8 mouse cellular contexts compared by ENCODE assay signal in genomic region chr4:97776388-97777080, GRCm38 (mm10). TPM values are rescaled to one million over a fixed set of nuclear protein-coding genes. Genes with fewer than 3 reads are reported as not detected.
DNase-seq lines count a peak whose midpoint lies in the region; ATAC-seq and TF ChIP-seq lines count a peak whose summit lies in the region.

No protein-coding gene starts in this region.

- H3K4me3 ChIP-seq in liver, adult 2 months (ENCODE audit: insufficient read depth, low read depth, low read length), result peak overlapping the region; percentile 100
- H3K4me3 ChIP-seq in brown adipose tissue, adult 24 weeks (ENCODE audit: insufficient read depth, low read depth, low read length), result peak overlapping the region; percentile 86
- peak overlapping the region; percentile 98 for H3K4me3 ChIP-seq in heart, postnatal 0 days (ENCODE audit: low read depth, low read length)
- peak overlapping the region; percentile 71 for H3K4me3 ChIP-seq in liver, embryonic 11.5 days (ENCODE audit: low read depth, low read length)
- peak overlapping the region; percentile 80 for H3K4me3 ChIP-seq in small intestine, adult 2 months (ENCODE audit: low read depth, low read length)

- no peak for ATAC-seq in heart, postnatal 0 days (ENCODE audit: insufficient read depth, low read depth)
- no peak for ATAC-seq in liver, embryonic 11.5 days (replicated peaks; ENCODE audit: low FRiP score)
- ATAC-seq in inflammation-experienced regulatory T-cells, adult 6 months, result no peak

- H3K9ac ChIP-seq in liver, adult 2 months (ENCODE audit: low read depth, low read length), result peak overlapping the region; percentile 100
- peak overlapping the region; percentile 100 for H3K9ac ChIP-seq in heart, postnatal 0 days (replicated peaks; ENCODE audit: low read depth, low read length)
- peak overlapping the region; percentile 67; the same call in 1 of the 2 replicates for H3K9ac ChIP-seq in liver, embryonic 11.5 days (ENCODE audit: low read depth, low read length)

- no peaks in the 10 kb centered on the region for H3K9me3 ChIP-seq in heart, postnatal 0 days (replicated peaks; ENCODE audit: control insufficient read depth, low read length)
- H3K9me3 ChIP-seq in liver, embryonic 11.5 days (ENCODE audit: control insufficient read depth, low read length), result no peaks in the 10 kb centered on the region

- TF ChIP-seq CTCF in liver, adult 2 months (IDR thresholded peaks at IDR 0.05; ENCODE audit: low read depth, low read length), result no peak
- TF ChIP-seq CTCF in heart, postnatal 0 days (IDR thresholded peaks at IDR 0.05; ENCODE audit: low read depth), result no peak
- no peak for TF ChIP-seq CTCF in small intestine, adult 2 months (IDR thresholded peaks at IDR 0.05; ENCODE audit: extremely low read depth, insufficient read length, insufficient replicate concordance, low read depth, low read length)

- no peaks in the 10 kb centered on the region for H3K27me3 ChIP-seq in liver, adult 2 months (ENCODE audit: control insufficient read depth, insufficient read depth, low read length)
- no peaks in the 10 kb centered on the region for H3K27me3 ChIP-seq in heart, postnatal 0 days (ENCODE audit: control insufficient read depth, insufficient read depth, low read length)
- H3K27me3 ChIP-seq in liver, embryonic 11.5 days (replicated peaks; ENCODE audit: control insufficient read depth, insufficient read depth, low read length), result peaks cover 64% of the 10 kb centered on the region
- H3K27me3 ChIP-seq in small intestine, adult 2 months (ENCODE audit: control insufficient read depth, insufficient read depth, low read length), result no peaks in the 10 kb centered on the region

- WGBS in liver, adult 2 months, result 1% methylated on average over 10 of the region's 10 CpGs
- under 1% methylated on average over 10 of the region's 10 CpGs for WGBS in heart, postnatal 0 days
- 1% methylated on average over 10 of the region's 10 CpGs for WGBS in liver, embryonic 11.5 days
- 2% methylated on average over 10 of the region's 10 CpGs for WGBS in small intestine, adult 2 months

- peak overlapping the region; percentile 74 for H3K4me2 ChIP-seq in heart, postnatal 0 days (ENCODE audit: low read depth, low read length)
- peak overlapping the region; percentile 86 for H3K4me2 ChIP-seq in liver, embryonic 11.5 days

- peaks cover 12% of the 10 kb centered on the region; the same call in 1 of the 2 replicates for H3K4me1 ChIP-seq in liver, adult 2 months (ENCODE audit: control insufficient read depth, insufficient read depth, low read length)
- no peaks in the 10 kb centered on the region for H3K4me1 ChIP-seq in brown adipose tissue, adult 24 weeks (ENCODE audit: control insufficient read depth, insufficient read depth, insufficient read length, low read length)
- peaks cover 16% of the 10 kb centered on the region for H3K4me1 ChIP-seq in heart, postnatal 0 days (ENCODE audit: control insufficient read depth, insufficient read depth)
- peaks cover 10% of the 10 kb centered on the region for H3K4me1 ChIP-seq in liver, embryonic 11.5 days (replicated peaks; ENCODE audit: control insufficient read depth, insufficient read depth, low read length)
- 0 out of 2 replicates have a peak, but pooled peaks cover 2% of the 10 kb centered on the region for H3K4me1 ChIP-seq in small intestine, adult 2 months (ENCODE audit: control insufficient read depth, insufficient read depth, insufficient read length, low read length)

- peaks cover 11% of the 10 kb centered on the region for H3K79me2 ChIP-seq in liver, adult 2 months (ENCODE audit: control insufficient read depth, insufficient read depth, low read length)

- no peak for TF ChIP-seq EP300 in heart, postnatal 0 days (IDR thresholded peaks at IDR 0.05; ENCODE audit: low read depth)

- no peak for TF ChIP-seq POLR2A in liver, adult 2 months (IDR thresholded peaks at IDR 0.05; ENCODE audit: extremely low read depth, insufficient read depth, low read length)
- TF ChIP-seq POLR2A in small intestine, adult 2 months (IDR thresholded peaks at IDR 0.05; ENCODE audit: low read depth, low read length), result no peak

- peak overlapping the region; percentile 92 for H3K27ac ChIP-seq in liver, adult 2 months (replicated peaks; ENCODE audit: insufficient read depth, low read depth, low read length)
- H3K27ac ChIP-seq in brown adipose tissue, adult 24 weeks (replicated peaks; ENCODE audit: low read depth, low read length), result peak overlapping the region; percentile 77
- peak overlapping the region; percentile 99 for H3K27ac ChIP-seq in heart, postnatal 0 days (ENCODE audit: low read depth)
- peak overlapping the region; percentile 78; the same call in 1 of the 2 replicates for H3K27ac ChIP-seq in liver, embryonic 11.5 days (ENCODE audit: low read depth, low read length)
- H3K27ac ChIP-seq in small intestine, adult 2 months (ENCODE audit: insufficient read depth, low read depth, low read length), result peak overlapping the region; percentile 69

- peak; percentile 45 for DNase-seq in liver, adult 2 months (ENCODE audit: extremely low read depth, low read depth, low spot score)
- no peak for DNase-seq in liver
- no peak for DNase-seq in heart, postnatal 0 days (ENCODE audit: low spot score)
- DNase-seq in liver, embryonic 11.5 days (ENCODE audit: low spot score), result no peak
- DNase-seq in frontal cortex, postnatal 14 days (ENCODE audit: low spot score in 2 of 2), result no peak

- H3K36me3 ChIP-seq in liver, adult 2 months (ENCODE audit: control insufficient read depth, insufficient read depth, low read length), result no peaks in the 10 kb centered on the region
- H3K36me3 ChIP-seq in heart, postnatal 0 days (replicated peaks; ENCODE audit: control insufficient read depth, insufficient read depth, low read length), result no peaks in the 10 kb centered on the region
- H3K36me3 ChIP-seq in liver, embryonic 11.5 days (ENCODE audit: control insufficient read depth, insufficient read depth, low read length), result no peaks in the 10 kb centered on the region
- no peaks in the 10 kb centered on the region for H3K36me3 ChIP-seq in small intestine, adult 2 months (ENCODE audit: control insufficient read depth, insufficient read depth, low read length)

RNA-seq across cellular contexts. Expression of gene E130114P18Rik, which starts 1.3 kb away (rescaled TPM):
- not detected in 2 replicates for total RNA-seq in liver, adult 2 months (2014; rRNA removed)
- not detected in 2 replicates for polyA plus RNA-seq in liver, adult 2 months (2012; rRNA removed)
- not detected in 2 replicates for polyA plus RNA-seq in brown adipose tissue, adult 24 weeks (2012; ENCODE audit: insufficient read depth, insufficient read length, missing spikeins)
- not detected in 2 replicates for total RNA-seq in heart, postnatal 0 days (2014; rRNA removed; ENCODE audit: low replicate concordance)
- 0.45 and 0.52 TPM in 2 replicates for polyA plus RNA-seq in heart, postnatal 0 days (2015; fragmentation: Nextera tagmentation; extraction: Ambion mirVana)
- 0.60 and 0.68 TPM in 2 replicates for polyA plus RNA-seq in liver, embryonic 11.5 days (2014; fragmentation: Nextera tagmentation; extraction: Ambion mirVana)
- not detected in 2 replicates for polyA plus RNA-seq in small intestine, adult 2 months (2012; rRNA removed)
- polyA plus RNA-seq in inflammation-experienced regulatory T-cells, adult 6 months (2017; shearing (Covaris generic)), result not detected

RNA-seq across cellular contexts. Expression of gene Nfia, which starts 4.0 kb away (rescaled TPM):
- 12.5 and 20.0 TPM in 2 replicates for total RNA-seq in liver, adult 2 months (2014; rRNA removed)
- 31.7 and 32.2 TPM in 2 replicates for polyA plus RNA-seq in liver, adult 2 months (2012; rRNA removed)
- polyA plus RNA-seq in brown adipose tissue, adult 24 weeks (2012; ENCODE audit: insufficient read depth, insufficient read length, missing spikeins), result 43.3 and 74.8 TPM in 2 replicates
- 76.5 and 114 TPM in 2 replicates for total RNA-seq in heart, postnatal 0 days (2014; rRNA removed; ENCODE audit: low replicate concordance)
- polyA plus RNA-seq in heart, postnatal 0 days (2015; fragmentation: Nextera tagmentation; extraction: Ambion mirVana), result 53.2 and 53.8 TPM in 2 replicates
- 8.7 and 11.3 TPM in 2 replicates for polyA plus RNA-seq in liver, embryonic 11.5 days (2014; fragmentation: Nextera tagmentation; extraction: Ambion mirVana)
- polyA plus RNA-seq in small intestine, adult 2 months (2012; rRNA removed), result 8.6 and 16.5 TPM in 2 replicates
- polyA plus RNA-seq in inflammation-experienced regulatory T-cells, adult 6 months (2017; shearing (Covaris generic)), result 10 to 100 TPM; 11.0 to 19.2 (median 15.7) TPM
